Mouse (Mus musculus) embryonic stem cell, embryonic (primary cell): ENCODE results near the gene Med20.

Source experiments
- CTCF ChIA-PET, 4 experiments: fragments of 300-600 bp in 2 of 4; fragments of 350-600 bp in 2 of 4; sonication (Branson Sonifier 250); formaldehyde crosslinking; loops; one replicate each; lab custom pipeline; 2022; ENCODE audit warnings: inconsistent platforms in 2 of 4; lab: Charles Lee
- POLR2A ChIA-PET, 4 experiments: fragments of 300-600 bp in 2 of 4; fragments of 350-600 bp in 2 of 4; sonication (Branson Sonifier 250); formaldehyde crosslinking; loops; one replicate each; lab custom pipeline; 2022; ENCODE audit warnings: antibody characterized with exemption in 4 of 4, inconsistent platforms in 1 of 4; lab: Charles Lee

Gene Med20

GRCm38 (mm10) chr17:47610849-47611660 is at the start of gene Med20, which contains the start of the genes Bysl and Gm20517:
TSS of gene Med20 (plus strand) at chr17:47611582.
TSS of gene Bysl (minus strand) at chr17:47611492.
TSS of gene Gm20517 (plus strand) at chr17:47611589.
- POLR2A ChIA-PET = interaction anchor here in 3 of 4 experiments (0.6 to 4.6 kb wide), 24 partner anchors 9 to 790 kb away, joined by 3 to 49 read pairs (median 4); partner anchors contain the start of gene Taf8 (in 1 of the 3)
- CTCF ChIA-PET = interaction anchor here (0.5 to 1.9 kb wide), 16 partner anchors 9 to 104 kb away, joined by 3 to 13 read pairs (median 3); no protein-coding TSS in a partner anchor

- CTCF ChIA-PET = no interaction called here
Observed at GRCm38 (mm10) chr17:47562875-47563274, 48.5 kb upstream of the Med20 start.

GRCm38 (mm10) chr17:47564612-47565011 is 46.8 kb upstream of the Med20 start:
- ChIA-PET POLR2A (interaction anchor here in 2 of 4 experiments (0.5 to 8.2 kb wide), 16 partner anchors 8 to 169 kb away, joined by 3 to 101 read pairs (median 6); partner anchors contain the start of gene Taf8 (in 1 of the 2)), CTCF (interaction anchor here in 2 of 4 experiments (0.6 to 0.9 kb wide), 4 partner anchors 13 to 1691 kb away, joined by 3 to 5 read pairs (median 3); no protein-coding TSS in a partner anchor)

More at GRCm38 (mm10) chr17:47562875-47563274, 48.5 kb upstream of the Med20 start:
- POLR2A ChIA-PET = interaction anchor here in 1 of 4 experiments (0.6 to 1.4 kb wide), 3 partner anchors 26 to 44 kb away, joined by 3 to 4 read pairs (median 3); no protein-coding TSS in a partner anchor

GRCm38 (mm10) chr17:47566133-47566532 is 45.2 kb upstream of the Med20 start:
- ChIA-PET POLR2A (interaction anchor here in 3 of 4 experiments (0.5 to 8.2 kb wide), 41 partner anchors 8 to 852 kb away, joined by 3 to 101 read pairs (median 4); partner anchors contain the start of genes Bysl (in 1 of the 3), Ccnd3 (in 1 of the 3), Gm20517 (in 1 of the 3) and Med20 (in 1 of the 3)), CTCF (interaction anchor here in 2 of 4 experiments (0.6 to 2.3 kb wide), 4 partner anchors 26 to 427 kb away, joined by 3 to 12 read pairs (median 7); no protein-coding TSS in a partner anchor)

GRCm38 (mm10) chr17:47567271-47567670 is 44.1 kb upstream of the Med20 start:
- CTCF ChIA-PET = interaction anchor here in 3 of 4 experiments (0.6 to 2.3 kb wide), 4 partner anchors 25 to 56 kb away, joined by 3 to 12 read pairs (median 8); no protein-coding TSS in a partner anchor
- POLR2A ChIA-PET = interaction anchor here in 3 of 4 experiments (0.9 to 8.2 kb wide), 14 partner anchors 15 to 65 kb away, joined by 3 to 101 read pairs (median 5); partner anchors contain the start of gene Taf8 (in 1 of the 3)

GRCm38 (mm10) chr17:47568389-47568788 is 43.0 kb upstream of the Med20 start:
- ChIA-PET CTCF (no interaction called here), POLR2A (interaction anchor here in 1 of 4 experiments (8.2 kb wide), 1 partner anchor 57 kb away, joined by 101 read pairs; no protein-coding TSS in a partner anchor)

- ChIA-PET POLR2A (interaction anchor here in 3 of 4 experiments (0.6 to 8.2 kb wide), 16 partner anchors 9 to 58 kb away, joined by 3 to 101 read pairs (median 6); no protein-coding TSS in a partner anchor), CTCF (no interaction called here)
Observed at GRCm38 (mm10) chr17:47568951-47569527, 42.3 kb upstream of the Med20 start.

GRCm38 (mm10) chr17:47571621-47572020 is 39.8 kb upstream of the Med20 start:
- POLR2A ChIA-PET = interaction anchor here (0.5 to 8.2 kb wide), 72 partner anchors 9 to 758 kb away, joined by 3 to 101 read pairs (median 5); partner anchors contain the start of genes Ccnd3 (in 3 of the 4), Taf8 (in 3 of the 4), Tbcc (in 1 of the 4) and Tfeb (in 1 of the 4)
- CTCF ChIA-PET = interaction anchor here (0.5 to 2.4 kb wide), 10 partner anchors 24 to 529 kb away, joined by 3 to 8 read pairs (median 3); no protein-coding TSS in a partner anchor

GRCm38 (mm10) chr17:47572436-47572835 is 38.9 kb upstream of the Med20 start:
- POLR2A ChIA-PET = interaction anchor here (1.0 to 8.2 kb wide), 31 partner anchors 8 to 165 kb away, joined by 3 to 101 read pairs (median 6); partner anchors contain the start of genes Taf8 (in 2 of the 4), Ccnd3 (in 1 of the 4) and Tfeb (in 1 of the 4)
- CTCF ChIA-PET = interaction anchor here in 1 of 4 experiments (2.4 kb wide), 1 partner anchor 61 kb away, joined by 8 read pairs; no protein-coding TSS in a partner anchor

GRCm38 (mm10) chr17:47574028-47574427 is 37.4 kb upstream of the Med20 start:
- POLR2A ChIA-PET = interaction anchor here in 3 of 4 experiments (0.7 to 5.0 kb wide), 17 partner anchors 8 to 242 kb away, joined by 3 to 37 read pairs (median 4); no protein-coding TSS in a partner anchor
- CTCF ChIA-PET = no interaction called here

GRCm38 (mm10) chr17:47574830-47575229 is 36.6 kb upstream of the Med20 start:
- POLR2A ChIA-PET = interaction anchor here in 2 of 4 experiments (0.7 to 3.5 kb wide), 13 partner anchors 9 to 71 kb away, joined by 3 to 10 read pairs (median 4); no protein-coding TSS in a partner anchor
- CTCF ChIA-PET = no interaction called here

GRCm38 (mm10) chr17:47578655-47579054 is 32.7 kb upstream of the Med20 start:
- ChIA-PET POLR2A (interaction anchor here in 2 of 4 experiments (1.0 to 1.3 kb wide), 2 partner anchors 31 to 67 kb away, joined by 4 read pairs; no protein-coding TSS in a partner anchor), CTCF (interaction anchor here in 2 of 4 experiments (0.6 to 1.0 kb wide), 3 partner anchors 67 to 1449 kb away, joined by 3 to 4 read pairs (median 3); no protein-coding TSS in a partner anchor)

GRCm38 (mm10) chr17:47580962-47581361 is 30.4 kb upstream of the Med20 start:
- POLR2A ChIA-PET = interaction anchor here in 2 of 4 experiments (0.7 to 1.4 kb wide), 4 partner anchors 9 to 60 kb away, joined by 4 to 8 read pairs (median 4); no protein-coding TSS in a partner anchor
- CTCF ChIA-PET = interaction anchor here in 1 of 4 experiments (0.6 kb wide), 1 partner anchor 180 kb away, joined by 4 read pairs; no protein-coding TSS in a partner anchor

GRCm38 (mm10) chr17:47588517-47588916 is 22.9 kb upstream of the Med20 start:
- CTCF ChIA-PET = interaction anchor here in 1 of 4 experiments (0.7 kb wide), 1 partner anchor 47 kb away, joined by 3 read pairs; no protein-coding TSS in a partner anchor
- POLR2A ChIA-PET = interaction anchor here in 3 of 4 experiments (0.6 to 2.7 kb wide), 10 partner anchors 10 to 710 kb away, joined by 3 to 9 read pairs (median 4); partner anchors contain the start of gene Taf8 (in 1 of the 3)

GRCm38 (mm10) chr17:47591073-47591472 is 20.3 kb upstream of the Med20 start:
- ChIA-PET CTCF (interaction anchor here in 2 of 4 experiments (1.3 to 1.4 kb wide), 2 partner anchors 80 kb away, joined by 3 to 4 read pairs; no protein-coding TSS in a partner anchor), POLR2A (interaction anchor here (0.9 to 3.3 kb wide), 14 partner anchors 8 to 88 kb away, joined by 3 to 22 read pairs (median 4); partner anchors contain the start of gene Taf8 (in 1 of the 4))

GRCm38 (mm10) chr17:47593215-47593853 is 18.0 kb upstream of the Med20 start:
- ChIA-PET POLR2A (interaction anchor here in 2 of 4 experiments (0.6 to 1.1 kb wide), 4 partner anchors 9 to 107 kb away, joined by 3 to 5 read pairs (median 4); no protein-coding TSS in a partner anchor), CTCF (no interaction called here)
